Mouse (Mus musculus) layer of hippocampus, postnatal 14 days (tissue): ENCODE data around the gene Gpc1. TPM values are rescaled to one million over a fixed set of nuclear protein-coding genes. Genes with fewer than 3 reads are reported as not detected.

Source experiments
- DNase-seq, 2 experiments: peaks; one replicate each; pipeline ENCODE4 v3.0.0; 2021 to 2022; ENCODE audit warnings: low spot score in 2 of 2, mixed read lengths in 1 of 2
- total RNA-seq, 2 experiments: library from RNA; stranded (reverse); gene quantifications; 2 replicates each; pipeline ENCODE4 v1.2.3; 2021

Gpc1 gene
- total RNA-seq, 2 experiments from 2014 or later, result 140 to 150 TPM

DNA sequence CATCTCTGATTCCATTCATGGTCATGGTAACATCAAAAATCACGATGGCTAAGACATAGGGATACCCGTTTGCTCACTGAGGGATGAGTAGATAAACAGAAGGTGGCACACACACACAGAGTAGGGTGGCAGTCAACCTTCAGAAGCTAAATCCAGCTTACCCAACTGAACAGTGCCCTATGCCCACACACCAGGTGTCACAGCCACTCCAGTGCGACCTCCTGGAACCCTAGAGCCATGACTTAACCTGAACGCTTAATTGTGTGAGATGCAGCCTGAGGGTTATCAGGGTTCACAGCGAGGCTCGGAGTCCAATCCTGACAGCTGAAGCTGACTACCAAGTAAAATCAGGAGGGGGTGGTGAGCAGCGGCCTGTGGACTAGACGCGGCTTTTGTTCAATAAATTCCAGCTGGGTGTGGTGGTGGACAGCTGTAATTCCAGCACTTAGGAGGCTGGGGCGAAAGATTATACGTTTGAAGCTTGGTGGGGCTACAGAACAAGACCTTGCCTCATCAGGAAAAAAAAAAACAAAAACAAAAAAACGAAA is 46.1 kb downstream of the Gpc1 start:
- DNase-seq, result no peak

DNA sequence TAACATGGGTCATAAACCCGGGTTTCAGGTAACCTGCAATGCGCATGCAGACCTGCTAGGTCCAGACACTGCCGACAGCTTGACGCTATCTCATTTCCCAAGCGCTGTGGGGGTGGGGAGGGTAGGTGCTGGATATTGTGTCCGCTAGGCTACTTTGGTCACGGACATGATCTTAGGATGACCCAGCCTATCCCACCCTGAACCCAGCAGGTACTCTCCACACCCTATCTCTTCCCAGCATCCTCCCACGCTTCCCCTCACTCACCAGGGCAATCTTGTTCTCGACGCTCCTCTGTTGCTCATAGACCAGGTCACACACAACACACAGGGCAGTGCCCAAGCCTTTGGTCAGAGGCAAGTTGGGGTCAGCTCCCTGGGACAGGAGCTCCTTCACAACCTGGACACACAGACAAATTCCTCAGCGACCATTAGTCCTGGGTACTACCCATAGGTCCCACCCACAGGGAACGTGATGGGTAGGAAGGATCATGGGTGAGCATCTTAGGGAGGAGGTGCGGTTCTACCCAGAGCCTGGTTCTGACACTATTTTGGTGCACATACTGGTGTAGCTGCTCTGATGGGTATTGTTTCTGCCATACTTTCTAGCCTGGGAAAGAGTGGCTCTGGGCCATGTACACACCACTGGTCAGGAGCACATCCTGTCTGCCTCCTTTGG is 46.8 kb downstream of the Gpc1 start:
- DNase-seq, result no peak

DNA sequence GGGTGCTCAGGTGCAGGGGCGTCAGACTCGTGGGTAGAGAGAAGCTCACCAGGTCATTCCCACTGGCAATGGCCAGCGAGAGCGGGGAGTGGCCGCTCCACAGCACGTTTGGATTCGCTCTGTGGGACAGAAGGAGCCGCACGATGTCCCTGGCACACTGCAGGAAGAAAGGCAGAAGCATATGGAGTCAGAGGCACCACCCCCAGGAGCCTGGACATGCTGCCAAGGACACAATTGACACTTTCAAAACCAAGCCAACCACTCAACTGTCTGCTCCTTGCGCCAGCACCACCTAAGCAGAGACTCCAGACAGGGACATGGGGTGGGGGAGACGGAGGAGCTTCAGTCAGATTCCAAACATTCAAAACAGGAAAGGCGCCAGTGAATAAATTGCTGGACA is 47.8 kb downstream of the Gpc1 start:
- peak in 1 of 2 experiments; percentile 70 for DNase-seq

DNA sequence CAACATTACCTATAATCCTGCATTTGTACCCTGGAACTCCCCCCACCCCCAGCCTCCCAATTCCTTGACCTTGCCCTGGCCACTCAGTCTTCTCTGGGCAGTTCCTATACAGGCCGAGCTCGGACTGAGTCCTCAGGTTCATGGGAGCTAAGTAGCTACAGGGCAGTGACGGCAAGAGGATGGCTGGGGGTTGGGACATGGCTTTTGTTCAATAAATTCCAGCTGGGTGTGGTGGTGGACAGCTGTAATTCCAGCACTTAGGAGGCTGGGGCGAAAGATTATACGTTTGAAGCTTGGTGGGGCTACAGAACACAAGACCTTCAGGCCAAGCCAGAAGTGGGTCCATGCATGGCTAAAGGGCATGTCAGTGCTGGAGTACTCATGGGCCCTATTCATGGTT is 48.7 kb downstream of the Gpc1 start:
- no peak for DNase-seq

DNA sequence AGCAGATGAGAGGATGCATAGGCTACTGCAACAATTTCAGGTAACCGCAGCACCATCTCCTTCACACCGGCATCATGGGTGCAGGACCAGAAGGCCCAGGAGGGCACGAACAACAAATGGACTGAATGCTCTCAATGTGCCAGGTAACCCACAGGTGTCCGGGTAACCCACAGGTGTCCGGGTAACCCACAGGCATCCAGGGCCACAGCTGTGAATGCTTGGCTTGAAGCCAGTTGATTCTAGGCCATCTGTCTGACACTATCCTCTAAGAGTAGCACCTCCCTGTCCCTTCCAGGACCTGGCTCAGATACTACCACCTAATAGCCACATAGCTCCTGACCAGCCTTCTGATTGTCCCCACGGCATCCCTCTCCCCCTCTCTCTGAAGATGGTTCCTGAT is 50.5 kb downstream of the Gpc1 start:
- DNase-seq, result no peak

DNA sequence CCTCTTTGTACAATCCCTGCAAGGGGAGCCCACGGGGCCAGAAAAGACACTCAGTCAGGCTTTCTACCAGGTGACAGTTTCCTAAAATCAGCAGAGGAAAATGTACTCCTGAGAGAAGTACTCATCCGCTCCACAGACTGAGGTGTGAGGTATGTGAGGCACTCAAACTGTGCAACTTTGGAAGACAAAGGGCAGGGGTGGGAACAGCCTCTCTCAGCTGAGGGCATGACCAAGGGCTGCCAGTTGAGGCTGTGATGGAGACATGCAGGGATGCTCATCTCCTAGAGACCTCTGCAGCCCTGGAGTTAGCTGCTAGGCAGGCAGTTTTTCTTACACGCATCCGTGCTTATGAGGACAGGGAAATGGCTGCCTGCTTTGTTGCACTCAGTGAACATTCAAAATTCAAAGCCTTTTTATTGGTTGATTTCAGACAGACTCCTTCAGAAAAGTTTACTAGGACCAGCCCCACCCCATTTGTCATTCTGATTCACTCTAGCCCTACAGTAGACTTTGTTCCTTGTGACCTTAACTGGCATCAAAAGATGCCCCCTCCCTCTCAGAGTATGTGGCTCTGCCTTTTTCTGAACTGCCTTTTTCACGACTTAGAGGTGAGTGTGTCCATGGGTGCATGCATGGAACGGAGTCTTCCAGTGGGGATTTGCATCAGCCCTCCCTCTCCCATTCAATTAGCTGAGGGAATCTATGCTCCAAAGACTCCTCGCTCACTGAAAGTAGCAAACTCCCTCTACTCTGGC is 57.6 kb downstream of the Gpc1 start:
- DNase-seq, result no peak

DNA sequence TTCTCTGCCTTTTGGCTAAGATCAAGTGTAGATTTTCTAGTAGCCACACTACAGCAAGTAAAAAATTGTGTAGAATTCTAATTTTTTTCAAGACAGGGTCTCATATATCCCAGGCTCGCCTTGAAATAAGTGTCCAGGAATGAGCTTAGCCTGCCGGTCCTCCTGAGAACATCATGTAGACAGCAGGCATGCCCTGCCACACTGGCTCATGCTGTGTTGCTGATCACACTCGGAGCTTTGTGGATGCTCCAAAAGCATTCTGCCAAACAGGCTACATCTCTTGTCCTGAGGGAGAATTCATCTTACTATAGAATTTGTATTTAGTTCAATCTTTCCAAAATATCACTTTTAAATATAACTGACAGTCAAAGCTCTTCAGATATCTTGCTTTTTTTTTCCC is 61.3 kb downstream of the Gpc1 start:
- DNase-seq, result no peak

DNA sequence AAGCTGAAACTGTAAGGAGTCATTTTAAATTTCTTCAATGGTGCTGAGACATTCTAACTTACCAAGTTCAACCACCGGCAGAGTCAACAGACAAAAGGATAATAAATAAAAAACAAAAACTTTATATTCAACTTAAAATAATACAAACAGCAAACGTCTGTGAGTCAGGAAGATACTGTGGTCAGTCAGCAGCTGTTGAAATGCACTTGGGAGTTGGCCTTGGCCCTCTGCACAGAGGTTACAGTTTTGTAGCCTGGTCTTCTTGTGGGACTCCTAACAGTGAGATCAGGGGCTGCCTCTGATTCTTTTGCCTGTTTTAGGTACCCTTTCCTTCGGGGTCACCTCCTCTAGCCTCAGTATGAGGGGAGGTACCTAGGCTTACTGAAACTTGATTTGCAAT is 62.5 kb downstream of the Gpc1 start:
- no peak for DNase-seq

DNA sequence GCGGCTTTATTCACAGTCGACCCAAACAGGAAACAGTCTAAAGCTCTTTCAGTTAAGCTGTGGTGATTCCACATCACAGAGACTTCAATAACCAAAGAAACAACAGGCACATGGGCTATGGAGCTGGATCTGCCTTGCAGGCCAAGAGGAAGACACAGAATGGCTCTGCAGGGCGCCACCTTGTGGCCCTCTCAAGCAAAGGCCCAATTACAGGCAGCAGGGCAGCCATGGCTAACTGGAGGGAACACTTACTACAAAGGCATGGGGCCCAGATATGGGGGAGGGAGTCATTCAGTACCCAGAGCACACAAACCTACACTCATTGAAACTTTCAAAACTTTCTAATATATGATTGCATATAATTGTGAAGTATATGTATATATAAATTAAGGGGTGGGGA is 63.6 kb downstream of the Gpc1 start:
- peak; percentile 81 to 89 for DNase-seq

DNA sequence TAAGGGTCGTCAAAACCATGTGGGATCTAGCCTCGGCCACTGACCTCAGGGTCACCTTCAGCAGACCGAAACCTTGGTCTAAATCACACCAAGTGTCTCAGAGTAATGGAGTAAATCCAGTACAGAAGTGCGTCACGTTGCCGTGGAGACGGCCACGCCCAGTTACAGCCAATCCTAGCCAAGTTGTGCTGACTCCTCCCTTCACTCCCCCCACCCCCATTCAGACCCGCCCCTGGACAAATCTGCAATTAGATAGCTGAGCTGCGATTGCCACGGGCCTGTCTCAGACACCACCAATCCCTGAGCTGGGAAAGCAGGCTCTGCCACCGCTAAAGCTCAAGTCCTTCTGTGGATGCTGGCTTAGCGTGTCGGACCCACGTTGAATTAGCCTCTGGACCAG is 71.3 kb downstream of the Gpc1 start, which contains the start of gene Ankmy1:
TSS of gene Ankmy1 (minus strand) at position 121 of the 400 bp plus-strand sequence.
- DNase-seq, result peak; percentile 52 to 54

DNA sequence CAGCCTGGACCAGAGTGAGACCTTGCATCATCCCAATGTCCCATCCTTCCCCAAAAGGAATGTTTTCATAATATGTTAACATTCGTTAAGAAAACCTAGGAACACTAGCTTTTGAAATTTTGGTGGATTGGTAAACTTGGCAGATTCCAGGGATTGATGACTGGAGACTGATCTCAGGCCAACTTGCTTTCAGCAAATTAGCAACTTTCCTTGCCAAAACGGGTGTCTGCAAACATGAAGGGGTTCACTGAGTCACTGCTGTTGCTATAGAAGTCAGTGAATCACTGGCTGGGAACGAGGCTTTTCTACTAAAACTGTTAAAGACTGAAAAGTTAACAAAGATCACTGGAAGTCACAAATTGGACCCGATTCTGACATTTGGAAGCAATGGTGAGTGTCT is 72.2 kb downstream of the Gpc1 start:
- DNase-seq, result peak in 1 of 2 experiments; percentile 51

DNA sequence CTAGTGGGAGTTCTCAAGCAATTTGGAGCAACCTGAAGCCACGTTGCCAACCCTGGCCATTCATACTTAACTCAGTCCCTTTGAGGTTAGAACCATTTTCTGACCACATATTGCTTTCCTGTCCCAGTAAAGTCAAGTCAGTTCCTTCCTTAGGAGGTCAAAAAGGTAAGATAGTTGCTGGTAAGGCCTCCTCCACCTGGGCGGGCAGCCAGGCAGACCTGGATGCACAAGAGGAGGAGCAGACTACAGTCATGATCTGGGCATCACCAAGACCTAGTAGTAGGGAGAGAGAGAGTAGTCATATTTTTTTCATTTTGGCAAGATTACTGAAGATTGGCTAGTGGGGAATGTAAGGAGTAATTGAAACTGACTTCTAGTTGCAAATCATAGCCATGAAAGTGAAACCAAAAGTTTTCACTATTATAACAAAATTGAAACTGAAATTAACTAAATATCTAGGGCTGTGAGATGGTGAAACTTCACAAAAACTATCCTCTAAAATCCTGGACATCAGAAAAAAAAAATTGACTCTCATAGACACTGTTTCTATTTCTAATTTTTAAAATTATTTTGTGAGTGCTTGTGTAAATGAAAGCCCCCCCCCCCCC is 74.4 kb downstream of the Gpc1 start:
- no peak for DNase-seq

DNA sequence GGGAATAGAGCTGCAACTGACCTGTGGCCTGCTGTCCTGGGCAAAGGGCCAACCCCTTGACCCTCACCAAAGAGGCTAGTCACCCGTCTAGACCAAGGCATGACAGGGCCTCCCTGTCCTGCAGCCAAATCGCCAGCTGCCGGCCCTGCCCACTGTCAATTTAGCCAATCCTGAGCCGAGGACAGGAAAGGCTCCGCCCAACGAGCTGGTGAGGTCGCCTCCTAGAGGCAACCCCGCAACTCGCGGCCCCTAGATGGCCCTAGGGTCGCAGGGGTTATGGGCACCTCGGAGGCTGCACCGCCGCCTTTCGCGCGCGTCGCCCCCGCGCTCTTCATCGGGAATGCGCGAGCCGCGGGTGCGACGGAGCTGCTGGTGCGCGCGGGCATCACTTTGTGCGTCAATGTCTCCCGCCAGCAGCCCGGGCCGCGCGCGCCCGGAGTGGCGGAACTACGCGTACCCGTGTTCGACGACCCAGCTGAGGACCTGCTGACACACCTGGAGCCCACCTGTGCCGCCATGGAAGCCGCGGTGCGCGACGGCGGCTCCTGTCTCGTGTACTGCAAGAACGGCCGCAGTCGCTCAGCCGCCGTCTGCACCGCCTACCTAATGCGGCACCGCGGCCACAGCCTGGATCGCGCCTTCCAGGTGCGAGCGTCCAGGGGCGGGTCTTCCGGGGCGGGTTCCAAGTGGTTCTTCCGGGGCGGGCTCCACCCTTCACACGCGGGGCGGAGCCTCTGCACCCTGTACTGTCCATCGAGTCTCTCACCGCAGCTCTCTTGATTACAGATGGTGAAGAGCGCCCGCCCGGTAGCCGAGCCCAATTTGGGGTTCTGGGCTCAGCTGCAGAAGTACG is 75.6 kb downstream of the Gpc1 start, which contains the start of gene Dusp28:
TSS of gene Dusp28 (plus strand) at position 203 of the 853 bp plus-strand sequence.
- peak; percentile 77 to 80 for DNase-seq

DNA sequence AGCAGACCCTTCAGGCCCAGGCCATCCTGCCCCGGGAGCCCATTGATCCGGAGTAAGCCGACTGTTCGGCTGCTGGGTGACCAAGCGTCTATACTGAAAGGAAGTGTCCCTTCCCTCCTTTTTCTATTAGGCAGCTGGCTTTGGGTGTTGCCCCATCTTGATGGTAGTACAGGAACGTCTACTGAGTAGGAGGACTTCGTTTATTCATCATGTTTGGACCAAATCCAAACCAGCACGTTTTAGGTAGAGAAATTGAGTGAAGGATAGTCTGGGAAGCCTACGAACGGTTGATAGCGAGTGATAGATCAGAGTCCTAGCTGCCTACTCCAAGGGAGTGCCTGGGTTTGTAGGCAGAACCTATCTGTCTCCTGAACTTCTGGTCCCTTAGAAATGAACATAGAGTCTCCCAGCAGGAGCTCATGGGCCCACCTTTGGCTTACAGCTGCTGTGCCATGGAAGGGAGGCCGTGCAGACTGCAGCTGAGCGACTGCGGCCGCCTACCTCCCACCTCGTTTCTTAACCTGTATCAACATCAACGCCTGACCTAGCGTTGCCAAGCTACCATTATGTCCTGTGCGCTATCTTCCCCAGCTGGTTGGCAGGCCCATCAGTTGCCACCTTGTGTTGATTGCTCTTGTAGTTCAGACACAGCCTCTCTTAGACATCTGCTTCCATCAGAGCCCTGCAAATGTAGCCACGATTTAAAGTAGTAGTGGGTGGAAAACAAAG is 76.4 kb downstream of the Gpc1 start:
- DNase-seq, result no peak

DNA sequence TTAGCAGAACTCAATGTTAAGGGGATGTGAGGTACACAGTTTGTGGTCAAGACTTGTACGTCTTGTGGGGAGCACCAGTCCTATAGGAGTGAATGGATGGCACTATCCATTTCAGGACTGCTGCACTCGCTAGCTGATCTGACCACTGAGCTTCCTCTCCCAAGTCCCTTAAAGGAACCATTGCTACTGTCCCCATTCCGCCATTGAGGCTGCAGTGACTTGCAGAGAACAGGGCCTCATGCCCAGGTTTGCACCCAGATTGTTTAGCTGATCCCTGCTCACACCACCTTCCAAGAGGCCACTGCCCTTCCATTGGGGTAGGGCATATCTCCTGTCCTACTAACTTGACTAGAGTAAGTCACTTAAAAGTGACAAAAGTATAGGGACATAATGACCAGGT is 77.2 kb downstream of the Gpc1 start:
- DNase-seq, result no peak

DNA sequence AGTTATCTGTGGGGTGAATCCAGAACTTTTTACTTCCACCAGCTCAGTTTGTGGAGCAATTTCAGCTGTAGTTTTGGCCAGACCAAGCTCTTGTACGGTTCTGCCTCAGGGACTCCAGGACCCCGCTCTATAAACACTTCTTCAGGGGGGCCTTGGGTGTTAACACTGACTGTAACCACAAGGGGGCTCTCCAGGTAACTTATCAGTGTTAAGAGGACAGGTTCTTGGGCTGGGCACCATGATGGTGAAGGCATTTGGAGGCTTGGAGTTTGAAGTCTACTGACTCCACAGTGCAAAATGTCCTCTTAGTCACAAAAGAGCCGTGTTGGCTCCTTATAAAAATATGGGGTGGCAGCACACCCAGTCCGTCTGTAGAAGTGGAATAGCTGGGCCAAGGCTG is 77.6 kb downstream of the Gpc1 start:
- no peak for DNase-seq
